Mouse (Mus musculus) liver, postnatal 0 days (tissue): ENCODE data around the gene Fosl2. TPM values are rescaled to one million over a fixed set of nuclear protein-coding genes. Genes with fewer than 3 reads are reported as not detected.

Experiments
- ATAC-seq: fragments of 200-750 bp; cut with Nextera tagmentation; 2 replicates; pipeline ENCODE4 v1.8.0; 2017; ENCODE audit warnings: mild to moderate bottlenecking, moderate library complexity
- DNase-seq: peaks from one replicate; pipeline ENCODE4 v3.0.0-alpha.2; 2016
- H3K27ac ChIP-seq: fragments of 300-500 bp; sonication (generic); 2 replicates; pipeline ENCODE4 v1.5.1; 2014; ENCODE audit warnings: antibody characterized with exemption, moderate library complexity, mild to moderate bottlenecking, low read depth
- H3K27me3 ChIP-seq: fragments of 300-500 bp; sonication (generic); 2 replicates; pipeline ENCODE4 v1.6.1; 2014; ENCODE audit warnings: low read length, control low read depth, mixed read lengths; ENCODE audit not compliant: insufficient read depth
- H3K36me3 ChIP-seq: fragments of 300-500 bp; sonication (generic); replicated peaks from 2 replicates; pipeline ENCODE4 v1.6.1; 2014; ENCODE audit warnings: mild to moderate bottlenecking, control low read depth, low read length, moderate library complexity, mixed read lengths; ENCODE audit not compliant: insufficient read depth
- H3K4me1 ChIP-seq: fragments of 300-500 bp; sonication (generic); 2 replicates; pipeline ENCODE4 v1.6.1; 2014; ENCODE audit warnings: antibody characterized with exemption, mild to moderate bottlenecking, control low read depth; ENCODE audit not compliant: insufficient read depth
- H3K4me2 ChIP-seq: fragments of 300-500 bp; sonication (generic); 2 replicates; pipeline ENCODE4 v1.6.1; 2014; ENCODE audit warnings: low read depth, mild to moderate bottlenecking, low read length, moderate library complexity, mixed read lengths
- H3K4me3 ChIP-seq: fragments of 300-500 bp; sonication (generic); 2 replicates; pipeline ENCODE4 v1.5.1; 2014; ENCODE audit warnings: low read depth, low read length
- H3K9ac ChIP-seq: fragments of 300-500 bp; sonication (generic); replicated peaks from 2 replicates; pipeline ENCODE4 v1.6.1; 2014; ENCODE audit warnings: mild to moderate bottlenecking, moderate library complexity
- H3K9me3 ChIP-seq: fragments of 300-500 bp; sonication (generic); 2 replicates; pipeline ENCODE4 v1.6.1; 2016; ENCODE audit warnings: mild to moderate bottlenecking, control low read depth, low read length, mixed read lengths
- CTCF ChIP-seq: sonication (generic); IDR thresholded peaks from 2 replicates; pipeline ENCODE4 v1.5.1; 2016; ENCODE audit warnings: antibody characterized with exemption, low read depth
- EP300 ChIP-seq: IDR thresholded peaks from 2 replicates; pipeline ENCODE4 v1.6.1; 2016; ENCODE audit warnings: antibody characterized with exemption, low read depth, mild to moderate bottlenecking
- WGBS: fragments of 180-500 bp; shearing (Covaris S2); extraction: QIAGEN DNeasy Blood & Tissue Kit; methylation state at CpG from one replicate; pipeline ENCODE4 v1.1.7; 2014; ENCODE audit not compliant: insufficient replicate concordance; 5-methylcytosine and 5-hydroxymethylcytosine counted together
- polyA plus RNA-seq: library from polyadenylated mRNA; unstranded; fragments of >200 nt; fragmentation: Nextera tagmentation; extraction: Ambion mirVana; gene quantifications from 2 replicates; pipeline ENCODE4 v1.2.1, GENCODE M21; 2015

The Fosl2 gene
- 0.92 and 0.95 TPM in 2 replicates for polyA plus RNA-seq

GRCm38 (mm10) chr5:32135336-32136206, at the start of gene Fosl2:
TSS of gene Fosl2 (plus strand) at chr5:32135801.
- Histone ChIP-seq H3K4me3 (peak within 1 kb of the TSS; percentile 78), H3K27ac (peak within 1 kb of the TSS; percentile 98), H3K36me3 (no peaks in the 10 kb centered on the region), H3K4me2 (peak within 1 kb of the TSS; percentile 87), H3K9ac (peak within 1 kb of the TSS; percentile 87), H3K9me3 (no peaks in the 10 kb centered on the region), H3K27me3 (peaks cover 37% of the 10 kb centered on the region), H3K4me1 (peaks cover 17% of the 10 kb centered on the region)
- ATAC-seq (peak; percentile 83), DNase-seq (peak; percentile 89)
- TF ChIP-seq EP300 (no peak), CTCF (no peak)
- WGBS: under 1% methylated on average over 58 of the region's 85 CpGs

GRCm38 (mm10) chr5:32085971-32086370, 49.6 kb upstream of the Fosl2 start:
- Histone ChIP-seq H3K9ac (no peak overlapping the region), H3K36me3 (no peaks in the 10 kb centered on the region), H3K27me3 (no peaks in the 10 kb centered on the region), H3K4me2 (no peak overlapping the region), H3K27ac (no peak overlapping the region), H3K9me3 (no peaks in the 10 kb centered on the region), H3K4me1 (peaks cover 6% of the 10 kb centered on the region), H3K4me3 (no peak overlapping the region)
- TF ChIP-seq CTCF: no peak
- TF ChIP-seq EP300: no peak
- ATAC-seq (no peak), DNase-seq (no peak)
- 74% methylated on average over 2 of the region's 2 CpGs for WGBS

- no peak for TF ChIP-seq EP300
- no peak for TF ChIP-seq CTCF
- Histone ChIP-seq H3K9ac (no peak overlapping the region), H3K27me3 (no peaks in the 10 kb centered on the region), H3K4me2 (no peak overlapping the region), H3K27ac (no peak overlapping the region), H3K4me1 (peaks cover 6% of the 10 kb centered on the region), H3K9me3 (no peaks in the 10 kb centered on the region), H3K36me3 (no peaks in the 10 kb centered on the region), H3K4me3 (no peak overlapping the region)
- WGBS: 73% methylated on average over 6 of the region's 6 CpGs
- no peak for DNase-seq
- ATAC-seq: no peak
Measured at GRCm38 (mm10) chr5:32086526-32087090, 49.0 kb upstream of the Fosl2 start.

DNA sequence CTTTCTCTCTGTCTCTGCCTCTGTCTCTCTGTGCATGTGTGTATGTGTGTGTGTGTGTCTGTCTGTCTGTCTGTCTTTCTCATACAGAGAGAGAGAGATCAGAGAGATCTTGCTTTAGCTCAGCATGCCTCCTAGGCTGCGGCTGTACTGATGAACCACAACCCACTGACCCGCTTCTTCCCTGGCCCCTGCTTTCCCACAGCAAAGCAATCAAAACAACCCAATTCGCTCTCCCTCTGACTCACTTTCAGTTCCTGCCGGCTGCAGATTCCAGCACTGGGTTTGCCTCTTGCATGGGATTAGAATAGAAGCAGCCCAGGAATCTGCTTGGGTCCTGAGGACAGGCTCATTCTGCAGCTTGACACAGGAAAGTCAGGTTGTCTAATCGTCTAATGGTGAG, 46.1 kb upstream of the Fosl2 start:
- 44% methylated on average over 5 of the region's 5 CpGs for WGBS
- H3K4me2 ChIP-seq: no peak overlapping the region
- ATAC-seq (no peak), DNase-seq (no peak)
- no peak overlapping the region for H3K4me3 ChIP-seq
- H3K4me1 ChIP-seq: peaks cover 15% of the 10 kb centered on the region
- H3K27me3 ChIP-seq: no peaks in the 10 kb centered on the region
- no peaks in the 10 kb centered on the region for H3K36me3 ChIP-seq
- no peak overlapping the region for H3K9ac ChIP-seq
- no peak for TF ChIP-seq CTCF
- TF ChIP-seq EP300: no peak
- H3K9me3 ChIP-seq: no peaks in the 10 kb centered on the region
- H3K27ac ChIP-seq: no peak overlapping the region

DNA sequence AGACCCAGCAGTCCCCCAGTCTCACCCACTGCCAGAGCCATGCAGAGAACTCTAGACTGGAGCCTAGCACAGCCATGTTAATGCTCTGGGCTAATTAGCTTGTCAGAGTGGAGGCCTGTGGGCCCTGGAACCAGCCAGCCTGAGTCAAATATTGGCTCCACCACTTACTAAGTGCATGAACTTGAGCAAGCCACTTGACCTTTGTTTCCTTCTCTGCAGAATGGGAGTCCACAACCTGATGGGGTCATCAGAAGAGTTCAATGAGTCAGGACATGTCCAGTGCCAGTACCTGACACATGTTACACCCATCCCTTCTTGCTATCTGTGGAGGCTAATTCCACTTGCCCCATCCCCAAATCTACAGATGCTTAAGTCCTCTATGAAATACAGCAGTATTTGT, 43.3 kb upstream of the Fosl2 start:
- Histone ChIP-seq H3K36me3 (no peaks in the 10 kb centered on the region), H3K4me2 (no peak overlapping the region), H3K9ac (no peak overlapping the region), H3K27ac (no peak overlapping the region), H3K4me3 (no peak overlapping the region), H3K27me3 (no peaks in the 10 kb centered on the region), H3K4me1 (peaks cover 15% of the 10 kb centered on the region), H3K9me3 (no peaks in the 10 kb centered on the region)
- no peak for DNase-seq
- TF ChIP-seq CTCF (no peak), EP300 (no peak)
- ATAC-seq: peak; percentile 25; the same call in 1 of the 2 replicates

DNA sequence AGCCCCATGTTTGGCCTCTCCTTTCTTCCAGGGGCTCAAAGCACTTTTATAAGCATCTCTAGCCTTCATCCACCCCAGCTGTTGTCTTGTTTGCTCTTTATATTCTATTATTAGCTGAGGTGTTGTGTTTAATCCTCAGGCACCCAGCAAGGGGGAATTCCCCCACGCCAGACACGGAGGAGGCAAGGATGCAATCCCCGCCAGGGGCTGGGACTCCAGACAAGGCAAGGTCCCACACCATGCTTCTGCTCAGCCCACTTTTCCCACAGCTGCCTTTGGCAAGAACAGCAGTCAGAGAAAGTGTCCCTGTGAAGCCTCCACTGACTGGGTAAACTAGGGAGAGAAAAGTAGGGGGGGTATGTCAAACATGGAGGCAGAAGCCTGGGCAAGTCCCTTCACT, 36.9 kb upstream of the Fosl2 start:
- DNase-seq (no peak), ATAC-seq (no peak)
- WGBS: 82% methylated on average over 3 of the region's 3 CpGs
- no peak overlapping the region for H3K27ac ChIP-seq
- no peak overlapping the region for H3K9ac ChIP-seq
- H3K4me2 ChIP-seq: no peak overlapping the region
- TF ChIP-seq CTCF (no peak), EP300 (no peak)
- no peaks in the 10 kb centered on the region for H3K9me3 ChIP-seq
- no peaks in the 10 kb centered on the region for H3K36me3 ChIP-seq
- H3K4me1 ChIP-seq: peaks cover 2% of the 10 kb centered on the region; the same call in 1 of the 2 replicates
- no peak overlapping the region for H3K4me3 ChIP-seq
- no peaks in the 10 kb centered on the region for H3K27me3 ChIP-seq
